Mouse (Mus musculus): ENCODE measurements around the gene Rpl21. TPM values are rescaled to one million over a fixed set of nuclear protein-coding genes. Genes with fewer than 3 reads are reported as not detected.

Rpl21 gene
- 852 TPM for total RNA-seq (2023)

DNA sequence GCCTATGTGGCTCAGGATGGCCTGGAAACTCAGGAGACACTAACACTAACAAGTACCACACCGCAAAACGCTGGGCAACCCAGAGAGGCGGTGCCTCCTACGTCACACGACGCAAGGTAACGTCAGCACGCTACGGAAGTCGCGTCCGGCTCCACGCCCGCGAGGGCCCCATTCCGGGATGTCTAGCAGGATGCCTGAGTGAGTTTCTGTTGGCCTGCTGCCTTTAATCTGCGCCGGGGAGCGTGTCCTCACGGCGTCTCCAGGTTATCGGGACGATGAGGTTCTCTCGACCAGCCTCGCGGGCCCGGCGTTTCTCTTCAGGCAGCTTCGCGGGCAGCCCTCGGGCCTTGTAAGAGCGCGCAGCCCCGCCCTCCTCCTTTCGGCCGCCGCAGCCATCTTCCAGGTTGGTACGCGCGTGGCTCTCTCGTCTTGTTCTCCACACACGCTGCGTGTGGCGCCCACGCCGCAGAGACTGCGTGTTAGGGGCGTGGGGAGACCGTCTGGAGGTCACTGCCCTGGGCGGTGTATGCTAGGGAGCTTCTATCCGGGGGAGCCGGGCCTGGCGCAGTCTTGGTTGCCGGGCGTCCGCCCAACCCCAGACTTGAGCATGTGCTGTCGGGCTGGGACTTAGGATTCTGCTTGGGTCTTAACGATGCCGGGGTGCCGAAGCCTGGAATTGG, at the start of gene Rpl21:
Gene Rpl21 (plus strand): TSS at position 122 of the 680 bp plus-strand sequence.

GRCm38 (mm10) chr5:146794853-146795252, 37.8 kb upstream of the Rpl21 start, which contains the start of gene Usp12:
TSS of gene Usp12 (minus strand) at chr5:146795006.

GRCm38 (mm10) chr5:146844945-146845365, 12.3 kb downstream of the Rpl21 start, which contains the start of gene Rasl11a:
TSS of gene Rasl11a (plus strand) at chr5:146845071.

Other genes with a start within 250 kb of the Rpl21 start
- gene Gpr12, start 247.7 kb upstream of the Rpl21 start, total RNA-seq (2023): not detected
- 35.5 TPM for gene Usp12, start 37.9 kb upstream of the Rpl21 start, total RNA-seq (2023)
- not detected for gene Rasl11a, start 12.2 kb downstream of the Rpl21 start, total RNA-seq (2023)
- 35.4 TPM for gene Gtf3a, start 115.8 kb downstream of the Rpl21 start, total RNA-seq (2023)
- 19.3 TPM for gene Mtif3, start 130.9 kb downstream of the Rpl21 start, total RNA-seq (2023)
- gene Lnx2, start 243.7 kb downstream of the Rpl21 start, total RNA-seq (2023): 19.6 TPM
- gene Polr1d, start 244.2 kb downstream of the Rpl21 start, total RNA-seq (2023): 108 TPM